Mouse (Mus musculus) testis, postnatal 10 days (tissue): ENCODE data around the gene Tex48.
A peak's percentile ranks its signal among the peaks of the same experiment; 100 is the strongest.

ENCODE experiments used
- DNase-seq: peaks from one replicate; pipeline ENCODE4 v3.0.0; 2021; ENCODE audit warnings: low spot score

The Tex48 gene

GRCm38 (mm10) chr4:63594459-63595110, 27.6 kb downstream of the Tex48 start:
- no peak for DNase-seq

GRCm38 (mm10) chr4:63590538-63590937, 31.7 kb downstream of the Tex48 start:
- no peak for DNase-seq

GRCm38 (mm10) chr4:63589987-63590386, 32.2 kb downstream of the Tex48 start:
- DNase-seq, result no peak

GRCm38 (mm10) chr4:63586240-63586639, 36.0 kb downstream of the Tex48 start:
- no peak for DNase-seq

- DNase-seq, result no peak
Observed at GRCm38 (mm10) chr4:63585216-63585615, 37.0 kb downstream of the Tex48 start.

- DNase-seq, result no peak
Observed at GRCm38 (mm10) chr4:63582580-63582979, 39.6 kb downstream of the Tex48 start.

- DNase-seq, result no peak
Observed at GRCm38 (mm10) chr4:63580078-63580477, 42.1 kb downstream of the Tex48 start.

- DNase-seq, result no peak
Observed at GRCm38 (mm10) chr4:63579649-63580048, 42.6 kb downstream of the Tex48 start.

GRCm38 (mm10) chr4:63572621-63573020, 49.6 kb downstream of the Tex48 start:
- DNase-seq, result no peak

GRCm38 (mm10) chr4:63570208-63570781, 51.9 kb downstream of the Tex48 start:
- no peak for DNase-seq

GRCm38 (mm10) chr4:63569322-63569721, 52.9 kb downstream of the Tex48 start:
- no peak for DNase-seq

- DNase-seq, result no peak
Observed at GRCm38 (mm10) chr4:63567712-63568390, 54.4 kb downstream of the Tex48 start.

GRCm38 (mm10) chr4:63562742-63563141, 59.5 kb downstream of the Tex48 start:
- no peak for DNase-seq

- DNase-seq, result no peak
Observed at GRCm38 (mm10) chr4:63561861-63562675, 60.2 kb downstream of the Tex48 start.

- DNase-seq, result no peak
Observed at GRCm38 (mm10) chr4:63560079-63560478, 62.1 kb downstream of the Tex48 start.

GRCm38 (mm10) chr4:63559127-63559697, 63.0 kb downstream of the Tex48 start:
- DNase-seq, result no peak

GRCm38 (mm10) chr4:63558407-63559081, 63.7 kb downstream of the Tex48 start, which contains the start of gene Tmem268:
Gene Tmem268, plus strand, starts transcription at chr4:63558781.
- peak; percentile 87 for DNase-seq

GRCm38 (mm10) chr4:63557124-63558059, 64.8 kb downstream of the Tex48 start:
- DNase-seq, result no peak
